Comparison of ENCODE assay signal across 20 mouse cellular contexts in the genomic region with DNA sequence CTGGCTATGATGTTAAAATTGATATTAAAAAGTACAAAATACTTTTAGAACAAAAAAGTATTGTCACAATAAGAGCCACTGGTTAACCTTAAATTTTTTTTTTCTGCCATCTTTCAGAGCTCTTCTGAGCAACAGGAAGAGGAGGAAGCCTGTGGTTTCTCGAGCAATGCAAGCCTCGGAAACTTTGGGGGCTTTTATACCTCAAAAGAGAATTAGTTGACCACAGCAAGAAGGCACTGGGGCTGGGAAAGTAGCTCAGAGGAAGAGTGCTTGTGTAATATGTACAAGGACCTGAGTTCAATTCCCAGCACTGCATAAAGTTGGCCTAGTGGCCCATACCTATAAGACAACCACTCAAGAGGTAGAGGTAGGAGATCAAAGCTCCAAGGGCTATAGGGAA.
DNase-seq lines count a peak whose midpoint lies in the region; ATAC-seq and TF ChIP-seq lines count a peak whose summit lies in the region.
"Had no signal": no experiment of that assay in that cellular context is flagged by ENCODE, and none has a peak within 500 bp of the region (broad histone marks: within the 10 kb centered on the region; RNA-seq: fewer than 3 reads in every experiment).

No protein-coding gene starts in this region.

- H3K9ac ChIP-seq in forebrain, embryonic 13.5 days: no peak overlapping the region
- H3K9ac ChIP-seq in midbrain, postnatal 0 days (replicated peaks; ENCODE audit: low read length, poor library complexity, severe bottlenecking): no peak overlapping the region
- H3K9ac ChIP-seq: embryonic facial prominence, embryonic 13.5 days; hindbrain, embryonic 12.5 days; limb, embryonic 15.5 days; liver, embryonic 15.5 days had no signal

- WGBS in forebrain, embryonic 13.5 days: 79% methylated on average over 2 of the region's 2 CpGs
- 80% methylated on average over 2 of the region's 2 CpGs for WGBS in midbrain, postnatal 0 days

- TF ChIP-seq CTCF in midbrain, postnatal 0 days (IDR thresholded peaks at IDR 0.05): no peak

- no peaks in the 10 kb centered on the region for H3K9me3 ChIP-seq in forebrain, embryonic 13.5 days (replicated peaks)
- H3K9me3 ChIP-seq in midbrain, postnatal 0 days (ENCODE audit: low read length): no peaks in the 10 kb centered on the region
- H3K9me3 ChIP-seq: embryonic facial prominence, embryonic 13.5 days; hindbrain, embryonic 12.5 days; limb, embryonic 15.5 days; liver, embryonic 15.5 days; megakaryocyte, embryonic 14.5 days had no signal

- no peak overlapping the region for H3K27ac ChIP-seq in forebrain, embryonic 13.5 days
- H3K27ac ChIP-seq in midbrain, postnatal 0 days (ENCODE audit: low read depth, low read length): no peak overlapping the region
- H3K27ac ChIP-seq: embryonic facial prominence, embryonic 13.5 days; hindbrain, embryonic 12.5 days; limb, embryonic 15.5 days; liver, embryonic 15.5 days had no signal

- no peaks in the 10 kb centered on the region for H3K27me3 ChIP-seq in forebrain, embryonic 13.5 days
- H3K27me3 ChIP-seq in midbrain, postnatal 0 days (ENCODE audit: insufficient read depth, low read length): no peaks in the 10 kb centered on the region
- H3K27me3 ChIP-seq: embryonic facial prominence, embryonic 13.5 days; hindbrain, embryonic 12.5 days; limb, embryonic 15.5 days; liver, embryonic 15.5 days had no signal

- H3K4me2 ChIP-seq in forebrain, embryonic 13.5 days: no peak overlapping the region
- H3K4me2 ChIP-seq in midbrain, postnatal 0 days (ENCODE audit: low read depth, low read length, poor library complexity, severe bottlenecking): no peak overlapping the region
- H3K4me2 ChIP-seq: embryonic facial prominence, embryonic 13.5 days; hindbrain, embryonic 12.5 days; limb, embryonic 15.5 days; liver, embryonic 15.5 days had no signal

- no peaks in the 10 kb centered on the region for H3K4me1 ChIP-seq in forebrain, embryonic 13.5 days
- H3K4me1 ChIP-seq in midbrain, postnatal 0 days (ENCODE audit: insufficient read depth, low read length): no peaks in the 10 kb centered on the region
- H3K4me1 ChIP-seq: embryonic facial prominence, embryonic 13.5 days; hindbrain, embryonic 12.5 days; limb, embryonic 15.5 days; liver, embryonic 15.5 days had no signal

- peak; percentile 52 for DNase-seq in CD4-positive helper T cell, adult 2 months (ENCODE audit: low read depth, low spot score)
- peak; percentile 40 to 62 for DNase-seq in natural killer cell, adult 2 months (ENCODE audit: low spot score in 2 of 2)
- DNase-seq in midbrain, postnatal 0 days (ENCODE audit: low spot score): no peak
- DNase-seq in layer of hippocampus, postnatal 25 days (ENCODE audit: extremely low spot score in 1 of 2, low spot score in 1 of 2): no peak
- DNase-seq: adrenal gland, adult 2 months; cerebellum, adult 9-11 months; gastrocnemius, postnatal 36 days; kidney, postnatal 4 days; midbrain, embryonic 14.5 days; right cerebral cortex, postnatal 14 days had no signal

- H3K4me3 ChIP-seq in forebrain, embryonic 13.5 days: no peak overlapping the region
- H3K4me3 ChIP-seq in midbrain, postnatal 0 days (ENCODE audit: low read depth, low read length): no peak overlapping the region
- H3K4me3 ChIP-seq: embryonic facial prominence, embryonic 13.5 days; hindbrain, embryonic 12.5 days; limb, embryonic 15.5 days; liver, embryonic 15.5 days; megakaryocyte, embryonic 14.5 days; myocyte had no signal

- H3K36me3 ChIP-seq in forebrain, embryonic 13.5 days (ENCODE audit: poor library complexity, severe bottlenecking): no peaks in the 10 kb centered on the region
- H3K36me3 ChIP-seq in midbrain, postnatal 0 days (ENCODE audit: insufficient read depth, low read length): no peaks in the 10 kb centered on the region
- H3K36me3 ChIP-seq: embryonic facial prominence, embryonic 13.5 days; hindbrain, embryonic 12.5 days; limb, embryonic 15.5 days; liver, embryonic 15.5 days had no signal

- ATAC-seq in CD4-positive, CD25-positive, alpha-beta regulatory T cell, adult 4 months: peak; percentile 72
- peak; percentile 71 for ATAC-seq in granulocyte monocyte progenitor cell, adult 5-6 weeks (replicated peaks; ENCODE audit: poor library complexity, severe bottlenecking)
- no peak for ATAC-seq in forebrain, embryonic 13.5 days
- ATAC-seq in midbrain, postnatal 0 days (ENCODE audit: low FRiP score): no peak
- ATAC-seq: forebrain, embryonic 16.5 days had no signal

Comparison
In these comparisons a context has a peak if more than half of its experiments do, and no peak if none do; other contexts are left out.
1. DNase-seq: peak in CD4-positive helper T cell, adult 2 months (single experiment) and natural killer cell, adult 2 months (2 of 2); none in midbrain, postnatal 0 days (single experiment) and layer of hippocampus, postnatal 25 days (0 of 2).
2. ATAC-seq: peak in CD4-positive, CD25-positive, alpha-beta regulatory T cell, adult 4 months (single experiment) and granulocyte monocyte progenitor cell, adult 5-6 weeks (single experiment); none in forebrain, embryonic 13.5 days (single experiment) and midbrain, postnatal 0 days (single experiment).